Mouse (Mus musculus) megakaryocyte progenitor cell, adult 5-6 weeks (primary cell): ENCODE data around the gene Gdi1. TPM values are rescaled to one million over a fixed set of nuclear protein-coding genes. Genes with fewer than 3 reads are reported as not detected.

ENCODE experiments used
- ATAC-seq: replicated peaks from 2 replicates; pipeline ENCODE4 v1.8.0; 2016; ENCODE audit warnings: mild to moderate bottlenecking, moderate TSS enrichment, inconsistent platforms; ENCODE audit not compliant: poor library complexity
- total RNA-seq, 2 experiments: library from RNA; stranded (forward) in 1 of 2; stranded (reverse) in 1 of 2; fragments of 157-497, 149-512 nt in 1 of 2; fragments of 200-1000 nt in 1 of 2; gene quantifications; 2 replicates each; pipeline versions ENCODE4 v1.2.3 to v1.2.4; 2015 to 2017

Gene Gdi1
- 56.8 and 79.4 TPM in 2 replicates for total RNA-seq (2015)
- 22.8 and 22.9 TPM in 2 replicates for total RNA-seq (2017)

DNA sequence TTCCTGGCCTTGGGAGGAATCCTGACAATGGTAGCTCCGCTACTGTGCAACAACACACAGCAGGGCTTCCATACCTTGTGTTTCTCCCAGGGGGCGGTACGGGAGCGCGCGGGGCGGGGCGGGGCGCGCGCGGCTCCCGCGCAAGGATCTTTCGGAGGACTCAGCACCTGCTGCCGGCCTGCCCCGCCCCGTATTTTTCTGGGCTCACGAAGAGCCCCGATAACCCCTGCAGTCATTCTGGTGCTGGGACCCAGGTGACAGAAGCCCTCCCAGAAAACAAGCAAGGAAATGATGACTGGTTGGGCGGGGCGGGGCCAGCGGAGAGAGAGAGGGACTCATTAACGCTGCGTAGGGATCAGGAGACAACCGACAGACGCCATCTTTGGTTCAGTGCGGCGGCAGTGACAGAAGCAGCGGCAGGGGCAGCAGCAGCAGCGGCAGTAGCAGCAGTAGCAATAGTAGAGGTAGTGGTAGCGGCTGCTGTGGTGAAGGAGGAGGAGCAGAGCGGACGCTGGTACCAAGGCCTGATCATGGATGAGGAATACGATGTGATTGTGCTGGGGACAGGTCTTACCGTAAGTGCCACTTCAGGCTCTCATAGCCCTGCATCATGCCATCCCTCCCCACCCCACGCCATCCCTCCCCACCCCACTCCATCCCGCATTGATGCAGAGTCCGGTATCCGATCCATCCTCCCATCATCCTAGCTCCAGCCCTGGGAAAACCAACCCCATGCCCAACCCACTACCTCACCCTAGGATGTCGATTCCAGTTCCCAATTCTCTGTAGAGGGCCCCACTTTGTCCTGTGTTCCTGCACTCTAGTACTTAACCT, at the start of gene Gdi1:
Gene Gdi1 (plus strand): TSS at position 132 of the 834 bp plus-strand sequence.
- ATAC-seq = peak; percentile 94

DNA sequence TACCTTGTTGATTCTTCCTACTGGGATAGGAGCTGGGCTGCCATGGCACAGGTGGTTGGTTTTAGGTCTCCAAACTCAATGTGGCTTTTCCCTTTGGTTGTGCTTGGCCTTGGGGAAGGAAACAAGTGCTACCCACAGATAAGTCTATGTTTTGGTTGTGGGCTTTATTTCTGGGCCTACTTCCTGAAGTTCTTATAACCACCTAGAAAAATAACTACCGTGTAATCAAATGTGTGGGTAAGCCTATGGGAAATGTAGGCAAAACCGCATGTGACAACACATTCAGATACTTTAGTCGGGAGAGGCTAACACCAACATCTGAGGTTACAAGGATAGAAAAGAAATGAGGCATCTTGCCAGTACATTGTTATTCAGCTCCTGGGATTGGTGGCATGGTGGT, 47.1 kb upstream of the Gdi1 start:
- ATAC-seq = no peak

DNA sequence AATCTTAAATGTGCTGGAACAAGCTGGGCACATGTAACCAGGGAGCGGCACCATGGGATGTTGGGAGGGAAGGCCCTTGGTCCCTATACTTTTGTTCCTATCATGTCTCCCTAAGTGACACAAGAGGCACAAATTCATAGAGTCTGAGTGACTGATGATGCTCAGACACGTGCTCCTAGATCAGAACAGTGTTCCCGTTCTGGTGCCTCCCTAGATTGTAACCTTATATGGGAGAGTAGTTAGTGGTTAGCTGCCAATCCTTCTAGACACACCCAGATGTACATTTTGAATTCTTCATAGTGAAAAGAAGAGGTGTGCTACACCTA, 35.1 kb upstream of the Gdi1 start:
- ATAC-seq = peak; percentile 4; the same call in 1 of the 2 replicates

DNA sequence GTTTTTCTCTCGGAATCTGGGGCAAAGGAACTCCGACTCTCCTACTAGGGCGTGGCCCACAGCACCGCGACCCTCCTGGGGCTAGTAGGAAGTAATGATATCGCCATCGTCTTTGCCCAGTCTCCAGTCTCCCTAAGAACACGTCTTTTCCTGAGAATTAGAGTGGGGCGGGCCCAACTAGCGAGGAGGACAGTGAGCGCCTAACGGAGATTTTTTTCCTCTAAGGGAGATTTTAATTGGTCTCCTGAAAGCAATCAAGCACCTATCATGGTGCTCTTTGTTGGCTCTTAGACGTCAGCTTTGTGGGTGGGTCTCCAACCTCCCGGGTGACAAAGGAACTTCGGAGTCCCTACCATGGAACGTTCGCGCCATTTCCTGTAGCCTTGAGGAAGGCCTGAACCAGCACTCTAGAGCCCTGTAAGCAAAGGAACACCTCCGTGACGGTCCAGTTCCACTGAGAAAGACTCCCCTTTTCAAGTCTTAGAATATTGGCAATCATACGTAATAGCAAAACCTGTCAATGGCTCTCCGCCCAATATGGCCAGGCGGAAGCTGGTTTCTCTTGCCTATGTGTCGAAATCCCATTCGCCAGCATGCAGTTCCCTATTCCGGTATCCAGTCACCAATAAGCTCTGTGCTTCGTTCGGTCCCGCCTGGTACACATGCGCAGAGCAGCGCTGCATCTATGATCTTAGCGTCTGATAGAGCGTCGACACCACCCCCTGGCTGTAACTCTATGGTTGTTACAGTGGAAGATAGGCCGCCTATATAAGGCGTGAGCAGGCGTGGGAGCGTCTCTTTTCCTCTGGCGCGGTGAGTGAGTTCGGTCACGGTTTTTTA, 34.5 kb upstream of the Gdi1 start, which contains the start of gene Rpl10:
Gene Rpl10 (plus strand): TSS at position 751 of the 840 bp plus-strand sequence.
- ATAC-seq = peak; percentile 82

DNA sequence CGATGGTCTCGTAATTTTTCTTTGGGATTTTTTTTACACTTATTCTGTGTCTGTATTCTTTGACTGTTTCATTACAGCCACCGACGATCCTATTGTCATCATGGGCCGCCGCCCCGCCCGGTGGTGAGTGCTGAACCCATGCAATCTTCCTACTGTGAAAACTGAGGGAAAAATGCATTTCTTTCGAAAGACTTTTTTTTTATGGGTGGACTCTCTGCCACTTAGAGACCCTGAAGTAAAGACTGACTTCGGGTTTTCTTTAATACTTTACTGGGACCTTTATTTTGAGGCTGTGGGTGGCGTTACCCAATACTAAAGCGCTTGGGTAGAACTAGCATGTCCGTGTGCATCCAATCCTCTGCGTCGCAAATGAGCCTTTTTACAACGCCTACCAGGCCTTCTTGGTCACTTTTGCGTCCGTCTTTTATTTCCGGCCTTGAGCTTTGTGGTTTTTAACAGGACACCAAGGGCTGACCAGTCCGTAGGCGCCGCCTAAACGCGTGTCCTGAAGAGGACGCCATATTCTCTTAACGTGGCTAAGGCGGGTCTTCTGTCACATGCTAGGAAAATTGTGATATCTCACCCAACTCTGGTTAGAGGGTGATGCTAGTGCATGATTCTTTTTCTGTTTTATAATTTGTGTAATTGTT, 33.8 kb upstream of the Gdi1 start:
- ATAC-seq = peak; percentile 7

DNA sequence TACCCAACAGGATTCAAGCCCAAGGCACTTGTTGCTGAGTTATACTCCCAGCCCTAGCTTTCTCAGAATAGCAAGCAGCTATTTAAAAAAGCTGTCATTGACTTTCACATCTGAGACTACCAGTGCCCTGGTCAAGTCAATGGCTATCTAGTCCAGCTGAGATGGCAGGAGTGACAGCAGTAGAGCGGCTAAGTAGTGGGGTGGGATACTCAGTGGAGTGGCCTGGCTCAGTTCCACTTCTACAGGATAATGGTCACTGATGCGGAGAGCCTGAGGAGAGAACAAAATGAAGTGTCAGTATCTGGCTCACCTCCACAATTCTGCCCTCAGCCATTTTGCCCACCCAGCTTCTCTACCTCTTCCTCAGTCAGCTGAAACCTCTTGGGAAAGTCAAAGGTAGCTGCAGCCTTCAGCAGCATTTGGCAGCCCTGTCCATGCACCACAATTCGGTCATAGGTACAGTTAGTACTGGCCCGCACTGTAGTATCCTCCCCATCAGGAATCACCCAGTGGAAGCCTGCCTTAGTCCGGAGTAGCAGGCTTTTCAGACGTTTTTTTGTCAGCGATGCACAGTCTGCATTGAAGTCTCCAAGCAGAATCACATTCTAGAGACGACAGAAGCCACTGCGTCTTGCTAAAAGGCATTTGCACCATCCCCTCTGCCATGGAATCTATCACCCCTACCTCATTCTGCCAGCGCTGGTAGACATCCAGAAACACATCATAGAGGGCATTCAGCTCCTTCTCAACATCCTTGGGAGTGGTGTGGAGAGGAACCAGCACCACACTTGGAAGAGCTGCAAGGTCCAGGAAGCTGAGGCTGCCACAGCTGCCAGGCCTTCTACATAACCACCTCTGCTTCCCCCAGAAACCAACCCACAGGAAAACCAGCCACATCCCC, 31.1 kb upstream of the Gdi1 start:
- 0 out of 2 replicates have a peak, but pooled peaks have one; percentile 4 for ATAC-seq

DNA sequence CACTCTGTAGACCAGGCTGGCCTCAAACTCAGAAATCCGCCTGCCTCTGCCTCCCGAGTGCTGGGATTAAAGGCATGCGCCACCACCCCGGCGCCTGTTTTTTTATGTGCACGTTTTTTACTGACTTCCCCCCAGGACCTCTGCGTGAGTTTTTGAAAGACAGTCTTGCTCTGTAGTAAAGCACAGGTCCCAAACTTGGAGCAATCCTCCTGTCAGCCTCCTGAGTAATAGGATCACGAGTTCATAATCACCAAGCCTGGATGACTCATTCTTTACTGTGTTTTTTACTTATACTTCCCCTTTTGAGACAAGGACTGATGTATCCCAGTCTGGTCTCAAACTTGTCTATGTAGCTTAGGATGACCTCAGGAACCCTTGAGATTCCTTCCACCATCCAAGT, 26.9 kb upstream of the Gdi1 start:
- peak; percentile 16 for ATAC-seq

DNA sequence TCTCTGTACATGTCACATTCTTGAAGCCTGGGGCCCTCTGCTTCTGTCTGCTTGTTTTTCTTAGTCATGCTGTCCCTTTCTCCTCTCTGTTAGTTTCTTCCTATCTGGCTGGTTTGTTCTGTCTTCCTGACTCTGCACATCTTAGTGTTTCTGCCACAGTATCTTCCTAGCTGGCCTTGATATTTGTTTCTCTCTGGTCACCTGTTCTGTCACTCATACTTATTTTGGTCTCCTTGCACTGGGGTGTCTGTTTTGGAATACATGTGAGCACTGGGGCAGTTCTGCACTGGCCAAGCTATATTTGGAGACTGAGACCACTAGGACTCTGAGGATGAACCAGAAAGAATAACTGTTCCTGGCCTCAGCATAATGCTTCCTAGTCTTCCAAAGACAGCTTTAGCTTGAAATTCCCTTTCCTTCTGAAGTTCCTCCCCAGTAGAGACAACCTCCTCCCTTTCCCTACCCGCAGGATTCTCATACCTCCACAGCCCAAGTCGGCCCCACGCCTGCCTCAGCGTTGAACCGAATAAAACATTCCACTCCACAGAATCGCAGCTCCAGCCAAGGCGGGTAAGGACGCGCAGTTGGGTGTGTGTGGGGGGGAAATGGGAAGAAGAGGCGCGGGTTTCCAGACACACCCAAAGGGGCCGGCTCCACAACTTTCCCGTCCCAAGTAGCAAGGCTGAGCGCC, 23.6 kb upstream of the Gdi1 start:
- ATAC-seq = no peak

DNA sequence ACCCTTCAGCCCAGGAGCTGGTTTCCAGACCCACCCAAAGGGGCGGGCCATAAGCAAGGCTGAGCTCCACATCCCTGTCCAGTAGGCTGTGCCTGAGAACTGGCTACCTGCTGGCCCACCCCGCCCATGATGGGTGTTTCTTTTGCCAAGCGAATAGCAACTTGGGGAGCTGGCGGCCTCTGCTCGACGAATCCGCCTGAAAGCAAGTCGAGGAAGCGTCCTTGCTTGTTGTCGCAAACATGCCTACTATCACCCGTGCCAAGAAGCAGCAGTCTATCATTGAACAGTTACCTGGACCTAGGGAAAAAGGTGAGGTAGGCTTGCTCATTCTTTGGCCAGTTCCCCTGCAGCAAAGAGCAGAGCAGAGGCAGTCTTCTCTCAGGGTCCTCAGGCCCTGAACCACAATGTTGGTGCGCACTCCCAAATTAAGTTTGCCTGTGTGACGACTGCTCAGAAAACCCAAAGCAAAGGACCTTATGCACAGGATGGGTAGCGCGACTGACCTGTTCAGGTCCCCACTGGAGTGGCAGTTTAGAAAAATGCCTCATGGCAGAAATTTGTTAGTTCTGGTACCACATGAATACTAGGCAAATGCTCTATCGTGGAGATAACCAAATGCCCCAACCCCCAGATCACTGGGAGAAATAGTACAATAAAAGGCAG, 22.9 kb upstream of the Gdi1 start, which contains the start of the genes Taz and Dnase1l1:
Gene Taz (plus strand): TSS at position 181 of the 663 bp plus-strand sequence.
Gene Dnase1l1 (minus strand): TSS at position 606 of the 663 bp plus-strand sequence.
- ATAC-seq = peak; percentile 83

DNA sequence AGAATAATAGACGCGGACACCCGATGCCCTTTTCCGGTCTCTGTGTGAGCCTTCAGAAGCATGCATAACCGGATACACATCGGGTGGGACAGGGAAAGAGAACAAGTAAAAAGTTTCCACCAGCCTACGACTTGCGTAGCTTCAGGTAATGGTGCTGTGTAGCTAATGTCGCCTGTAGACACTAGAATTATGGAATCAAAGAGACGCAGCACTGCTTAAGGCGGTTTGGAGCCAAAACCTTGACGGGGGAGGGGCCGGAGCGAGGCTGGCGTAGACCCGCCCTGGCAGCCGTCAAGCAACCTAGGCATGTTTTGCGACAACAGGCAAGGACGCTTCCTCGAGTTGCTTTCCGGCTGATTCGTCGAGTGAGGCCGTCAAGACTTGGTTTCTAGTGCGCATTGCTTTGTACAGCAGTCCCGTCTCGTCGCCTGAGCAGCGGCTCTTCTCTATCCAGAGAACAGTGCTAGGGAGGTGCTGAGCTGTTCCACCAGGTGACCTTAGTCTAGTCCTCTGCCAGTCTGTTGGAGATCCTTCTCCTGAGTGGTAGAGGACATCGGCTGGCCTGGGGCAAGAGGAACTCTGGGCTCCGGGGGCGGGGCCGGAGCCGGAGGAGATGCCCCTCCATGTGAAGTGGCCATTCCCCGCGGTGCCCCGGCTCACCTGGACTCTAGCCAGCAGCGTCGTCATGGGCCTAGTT, 22.3 kb upstream of the Gdi1 start:
- peak; percentile 82 for ATAC-seq

DNA sequence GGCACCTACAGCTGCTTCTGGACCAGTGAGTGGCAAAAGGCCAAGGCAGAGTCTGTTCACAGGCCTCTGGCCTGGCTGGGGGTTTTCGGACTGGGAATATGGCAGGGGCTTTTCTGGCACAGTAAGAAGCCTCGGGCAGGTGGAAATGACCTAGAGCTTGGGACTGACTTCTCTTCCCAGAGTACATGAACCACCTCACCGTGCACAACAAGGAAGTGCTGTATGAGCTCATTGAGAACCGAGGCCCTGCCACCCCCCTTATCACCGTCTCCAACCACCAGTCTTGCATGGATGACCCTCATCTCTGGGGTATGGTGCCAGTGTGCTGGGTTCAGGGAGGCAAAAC, 21.7 kb upstream of the Gdi1 start:
- no peak for ATAC-seq

DNA sequence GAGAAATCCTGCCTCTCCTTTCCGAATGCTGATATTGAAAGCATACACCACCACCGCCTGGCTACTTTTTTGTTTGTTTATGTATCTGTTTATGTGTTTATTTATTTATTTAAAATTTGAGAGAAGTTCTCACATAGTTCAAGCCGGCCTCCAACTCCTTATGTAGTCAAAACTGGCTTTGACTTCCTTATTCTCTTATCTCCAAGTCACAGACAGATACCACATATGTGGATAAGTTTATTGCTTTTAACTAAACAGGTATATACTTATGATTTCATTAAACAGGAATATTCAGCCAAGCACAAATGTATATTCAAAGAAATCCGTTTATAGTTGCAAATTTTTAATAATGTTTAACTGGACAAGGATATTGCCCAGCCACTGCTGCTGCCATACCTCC, 11.4 kb upstream of the Gdi1 start:
- ATAC-seq = no peak

DNA sequence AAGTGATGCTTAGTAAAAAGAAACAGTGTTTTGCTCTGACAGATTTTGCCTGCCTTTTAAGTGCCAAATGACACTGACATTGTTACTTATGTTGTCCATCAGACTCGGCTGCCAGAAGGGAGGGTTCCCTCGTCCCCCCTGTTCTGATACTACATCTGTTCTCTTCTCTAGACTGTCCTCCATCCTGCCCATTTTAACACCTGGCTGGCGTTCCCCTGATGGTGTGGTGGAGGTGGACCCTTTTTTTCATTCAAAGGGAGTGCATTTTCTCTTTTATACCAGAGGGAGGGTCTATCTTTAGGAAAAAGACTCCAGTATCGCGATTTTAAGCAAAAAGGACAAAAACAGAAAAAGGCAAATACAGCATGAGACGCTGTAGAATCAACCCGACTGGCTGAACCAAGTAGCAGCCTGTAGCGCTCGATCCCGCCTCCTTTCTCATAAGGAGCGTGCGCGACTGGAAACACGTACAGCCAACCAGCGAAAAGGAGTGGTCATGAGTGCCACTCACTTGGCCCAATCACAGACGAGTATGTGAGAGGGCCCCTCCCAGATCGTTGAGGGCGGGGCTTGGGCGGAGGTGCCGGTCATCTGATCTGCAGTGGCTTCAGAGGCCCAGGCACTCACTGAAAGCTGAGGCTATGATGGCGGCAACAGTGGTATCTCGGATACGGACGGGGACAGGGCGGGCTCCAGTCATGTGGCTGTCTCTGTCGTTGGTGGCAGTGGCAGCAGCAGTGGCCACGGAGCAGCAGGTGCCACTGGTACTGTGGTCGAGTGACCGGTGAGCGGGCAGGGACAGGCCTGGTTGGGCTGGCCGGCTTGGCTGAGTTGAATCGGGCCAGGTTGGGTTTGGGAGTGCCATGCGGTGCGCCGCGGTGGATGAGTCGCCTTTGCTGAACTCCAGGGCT, 8.0 kb upstream of the Gdi1 start, which contains the start of gene Atp6ap1:
Gene Atp6ap1 (plus strand): TSS at position 560 of the 911 bp plus-strand sequence.
- ATAC-seq = peak; percentile 98

DNA sequence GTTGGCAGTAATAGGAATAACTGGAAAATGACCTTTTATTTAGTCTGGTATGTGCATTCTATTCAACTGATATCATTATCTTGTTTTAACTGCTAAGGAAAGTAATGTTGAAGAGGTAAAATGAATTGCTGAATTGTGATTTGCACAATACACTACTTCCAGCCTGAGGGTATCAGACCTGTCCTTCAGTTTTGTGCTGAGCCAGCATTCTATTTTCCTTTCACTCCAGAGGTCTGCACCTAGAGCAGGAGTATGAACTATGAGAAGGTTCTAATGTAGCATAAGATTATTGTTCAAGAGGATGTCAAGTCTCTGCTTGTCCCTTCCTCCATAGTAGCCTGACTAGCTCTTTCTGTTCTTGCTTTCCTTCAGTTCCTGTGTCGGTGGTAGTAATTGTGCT, 6.5 kb upstream of the Gdi1 start:
- no peak for ATAC-seq

DNA sequence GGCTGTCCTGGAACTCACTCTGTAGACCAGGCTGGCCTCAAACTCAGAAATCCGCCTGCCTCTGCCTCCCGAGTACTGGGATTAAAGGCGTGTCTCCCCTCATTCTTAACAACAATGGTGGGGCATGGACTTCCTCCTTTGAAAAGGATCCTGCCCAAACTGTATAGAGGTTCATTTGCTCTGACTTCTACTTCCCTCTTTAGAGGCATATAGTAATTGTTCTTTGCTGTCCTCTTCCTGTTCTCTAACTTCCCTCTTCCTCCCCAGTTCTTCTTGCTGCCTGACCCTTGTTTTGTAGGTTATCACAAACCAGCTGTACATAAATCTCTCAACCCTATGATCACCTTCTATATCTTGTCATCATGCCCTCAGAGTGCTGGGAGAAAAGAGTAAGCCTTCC, 5.1 kb upstream of the Gdi1 start:
- peak; percentile 29 for ATAC-seq

DNA sequence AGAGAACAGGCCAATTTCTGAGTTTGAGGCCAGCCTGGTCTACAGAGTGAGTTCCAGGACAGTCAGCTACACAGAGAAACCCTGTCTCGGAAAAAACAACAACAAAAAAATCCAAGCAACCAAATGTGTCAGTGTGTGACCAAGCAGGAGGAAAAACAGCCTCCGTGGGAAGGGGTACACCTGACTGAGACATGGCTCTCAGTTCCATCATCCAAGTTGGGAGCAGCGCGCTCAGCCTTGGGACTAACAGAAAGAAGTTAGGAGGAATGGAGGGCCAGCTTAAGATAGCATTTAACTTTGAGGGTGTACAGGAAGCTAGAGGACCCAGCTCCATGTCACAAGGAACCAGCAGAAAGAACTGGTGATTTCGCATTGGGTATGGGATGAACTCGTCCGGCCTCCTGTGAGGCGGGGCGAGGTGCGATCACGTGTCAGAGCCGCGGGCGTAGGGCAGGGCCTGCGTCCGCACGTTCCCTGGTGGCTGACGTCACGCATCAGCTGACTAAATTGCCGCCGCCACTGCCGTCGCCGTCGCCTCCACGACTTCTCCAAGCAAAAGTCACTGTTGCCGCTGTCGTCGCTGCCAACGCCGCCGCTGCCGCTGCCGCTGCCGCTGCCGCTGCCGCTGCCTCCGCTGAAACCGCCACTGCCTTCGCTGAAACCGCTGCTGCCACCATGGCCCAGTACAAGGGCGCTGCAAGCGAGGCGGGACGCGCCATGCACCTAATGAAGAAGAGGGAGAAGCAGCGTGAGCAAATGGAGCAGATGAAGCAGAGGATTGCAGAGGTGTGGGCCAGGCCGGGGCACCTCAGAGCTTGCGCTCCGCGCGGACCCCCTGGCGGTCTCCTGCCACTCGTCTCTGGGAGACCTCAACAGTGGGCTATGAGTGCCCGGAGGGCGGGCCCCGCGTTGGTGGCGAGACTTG, 8.0 kb downstream of the Gdi1 start, which contains the start of gene Fam50a:
Gene Fam50a (plus strand): TSS at position 494 of the 925 bp plus-strand sequence.
- ATAC-seq = peak; percentile 98
